Mouse (Mus musculus) heart, postnatal 36 days (tissue): ENCODE results near the gene Ankrd65. TPM values are rescaled to one million over a fixed set of nuclear protein-coding genes. Genes with fewer than 3 reads are reported as not detected.
"Not testable (repeated sequence)": the region's sequence is repeated elsewhere in the genome, so short reads cannot be mapped to it uniquely, and the experiment has no call there.

Source experiments
- DNase-seq, 2 experiments: peaks; one replicate each; pipeline ENCODE4 v3.0.0; 2021 to 2022
- intact Hi-C: fragments of 180-260 bp; cut with DNase I; formaldehyde crosslinking; loops from one replicate; pipeline ENCODE4 v1.15.1; 2025
- total RNA-seq, 2 experiments: library from RNA; stranded (reverse); gene quantifications; 2 replicates each; pipeline ENCODE4 v1.2.3; 2021

The Ankrd65 gene
- not detected for total RNA-seq

DNA sequence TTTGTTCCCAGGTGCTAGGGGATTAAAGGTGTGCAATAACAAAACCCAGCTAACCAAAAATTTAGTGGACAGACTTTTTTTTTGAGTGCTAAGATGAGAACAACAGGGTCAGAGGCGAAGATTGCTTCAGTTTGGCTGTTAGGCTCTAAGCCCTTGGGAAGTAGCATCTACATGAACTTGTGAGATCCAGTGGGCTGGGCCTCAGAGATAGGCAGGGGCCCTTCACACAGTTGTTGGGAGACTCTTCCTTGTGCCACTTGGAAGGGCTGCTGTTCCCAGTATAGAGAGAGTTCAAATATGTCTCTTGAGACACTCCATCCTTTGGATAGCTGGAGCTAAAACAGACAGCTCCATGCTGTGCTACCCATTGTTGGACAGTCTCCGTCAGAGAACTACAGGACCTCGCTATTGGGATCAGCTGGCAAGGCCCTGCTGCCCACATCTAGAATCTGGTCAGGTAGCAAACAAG, at the start of gene Ankrd65:
Gene Ankrd65 (plus strand): TSS at position 419 of the 469 bp plus-strand sequence.
- intact Hi-C loops: no loop called here
- DNase-seq: no peak

- DNase-seq, intact Hi-C loops: not testable (repeated sequence)
These were observed 49.6 kb upstream of the Ankrd65 start for GRCm38 (mm10) chr4:155740681-155741080.

- intact Hi-C loops: no loop called here
- no peak for DNase-seq
These were observed 47.6 kb upstream of the Ankrd65 start for GRCm38 (mm10) chr4:155742684-155743083.

GRCm38 (mm10) chr4:155744474-155744873, 45.8 kb upstream of the Ankrd65 start:
- DNase-seq: no peak
- intact Hi-C loops: no loop called here

DNA sequence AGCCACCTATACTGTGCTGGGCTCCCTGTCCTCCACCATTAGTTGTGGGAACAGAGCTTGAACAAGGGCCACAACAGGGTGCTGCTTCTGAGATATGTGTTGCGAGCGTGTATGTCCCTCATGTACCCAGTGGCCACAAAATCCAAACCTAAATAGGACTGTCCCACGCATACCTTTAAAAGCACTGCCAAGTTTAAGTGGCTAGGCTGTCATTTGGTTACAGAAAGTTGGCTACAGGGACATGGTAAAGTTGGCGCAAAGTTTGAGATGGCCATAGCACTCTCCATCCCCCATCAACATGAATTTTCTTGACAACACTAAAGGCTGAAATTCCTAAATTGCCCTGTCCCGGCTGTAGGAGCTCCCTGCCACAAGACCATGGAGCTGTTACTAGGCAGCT, 45.1 kb upstream of the Ankrd65 start:
- intact Hi-C loops: no loop called here
- DNase-seq: no peak

DNA sequence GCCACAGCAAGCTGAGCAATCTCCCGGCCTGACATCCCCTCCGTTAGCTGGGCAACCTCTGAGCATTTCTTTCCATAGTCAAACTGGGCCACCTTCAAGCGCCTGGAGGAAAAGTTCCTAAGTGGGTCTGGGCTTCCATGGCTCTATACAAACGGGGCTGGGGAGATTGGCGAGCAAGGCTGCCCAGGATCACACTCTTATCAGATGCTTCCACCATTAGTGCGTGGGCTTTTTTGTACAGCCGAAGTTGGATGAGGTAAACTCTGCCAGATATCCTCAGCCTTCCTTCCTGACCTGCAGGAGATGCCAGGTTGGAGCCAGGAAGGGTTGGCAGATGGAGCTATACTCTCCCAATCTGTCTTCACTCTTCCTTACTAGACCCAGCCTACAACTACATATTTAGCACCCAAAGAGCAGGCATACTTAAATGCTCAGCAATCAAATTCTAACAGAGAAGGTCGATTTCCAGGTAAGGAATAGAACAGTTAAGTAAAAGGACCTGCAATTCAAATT, 44.1 kb upstream of the Ankrd65 start:
- no peak for DNase-seq
- intact Hi-C loops: no loop called here

- intact Hi-C loops: no loop called here
- no peak for DNase-seq
These were observed 43.4 kb upstream of the Ankrd65 start for GRCm38 (mm10) chr4:155746575-155747490.

DNA sequence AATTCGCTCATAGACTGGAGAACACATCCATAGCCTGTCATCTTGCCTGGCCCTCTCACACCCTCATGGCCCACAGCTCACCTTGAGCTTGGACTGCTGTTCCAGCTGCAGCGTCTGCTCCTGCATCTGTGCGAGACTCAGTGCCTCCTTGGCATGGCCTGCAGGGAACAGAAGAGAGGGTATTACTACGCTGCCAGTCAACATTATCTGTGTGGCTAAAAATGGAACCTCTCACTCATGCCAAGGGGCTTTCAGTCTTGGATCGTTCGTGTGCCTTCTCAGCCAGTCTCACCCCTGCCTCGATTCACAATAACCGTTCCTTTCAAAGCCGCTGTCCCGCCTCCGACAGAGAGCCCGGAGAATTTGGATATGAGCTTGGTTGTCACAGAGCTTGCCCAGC, 33.2 kb upstream of the Ankrd65 start:
- intact Hi-C loops: loop anchor here (5.0 kb wide), 1 partner anchor 35 kb away; no protein-coding TSS in a partner anchor

GRCm38 (mm10) chr4:155759862-155760612, 30.2 kb upstream of the Ankrd65 start:
- intact Hi-C loops: loop anchor here (5.0 kb wide), 2 partner anchors 38 to 138 kb away; partner anchors contain the start of gene Cdk11b

More for the DNA sequence above, 33.2 kb upstream of the Ankrd65 start:
- DNase-seq: no peak

GRCm38 (mm10) chr4:155760613-155761355, 29.5 kb upstream of the Ankrd65 start, which contains the start of gene Atad3a:
Atad3a (minus strand) TSS chr4:155761093.
- peak; percentile 98 for DNase-seq
- intact Hi-C loops: loop anchor here (5.0 kb wide), 1 partner anchor 138 kb away; the partner anchor contains the start of gene Cdk11b

More at GRCm38 (mm10) chr4:155759862-155760612, 30.2 kb upstream of the Ankrd65 start:
- no peak for DNase-seq

- DNase-seq: no peak
- intact Hi-C loops: loop anchor here (5.0 kb wide), 1 partner anchor 139 kb away; the partner anchor contains the start of gene Cdk11b
These were observed 28.7 kb upstream of the Ankrd65 start for GRCm38 (mm10) chr4:155761356-155762099.

DNA sequence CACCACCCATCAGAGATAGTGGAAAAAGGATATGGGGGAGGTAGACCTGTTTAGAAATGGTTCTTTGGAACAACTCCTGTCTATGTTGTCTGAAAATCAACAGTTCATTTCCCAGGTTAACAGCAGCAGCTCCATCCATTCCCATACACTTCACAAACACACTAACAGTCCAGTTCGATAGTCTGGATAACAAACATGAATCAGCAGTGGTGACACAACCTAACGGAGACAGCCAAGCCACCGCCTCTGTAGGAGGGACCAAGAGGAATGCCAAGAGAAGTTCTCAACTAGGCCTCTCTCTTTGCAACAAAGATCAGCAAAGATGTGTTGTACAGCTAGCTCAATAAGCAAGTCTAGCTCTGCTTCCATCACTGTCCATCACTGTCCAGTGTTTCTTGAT, 27.9 kb upstream of the Ankrd65 start:
- DNase-seq: no peak
- intact Hi-C loops: loop anchor here (5.0 kb wide), 1 partner anchor 140 kb away; the partner anchor contains the start of gene Cdk11b

DNA sequence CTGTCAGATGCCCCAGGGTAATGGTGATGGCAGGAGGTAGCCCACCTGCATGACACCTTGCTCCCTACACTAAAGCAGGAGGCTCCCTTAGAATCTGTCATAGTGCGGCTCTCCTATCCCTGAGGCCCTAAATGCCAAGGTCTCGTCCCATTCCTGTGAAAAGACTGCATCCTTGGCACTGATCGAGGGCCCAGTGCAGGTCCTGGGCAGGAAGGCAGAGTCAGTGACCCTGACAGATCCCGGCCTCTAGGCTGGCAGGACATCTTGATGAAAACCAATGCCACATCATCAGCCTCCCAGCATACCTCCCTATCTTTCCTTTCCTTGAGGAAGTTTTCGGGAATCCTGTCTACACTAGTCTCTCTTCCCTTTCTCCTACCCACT, 20.8 kb upstream of the Ankrd65 start:
- no peak for DNase-seq
- intact Hi-C loops: loop anchor here (1.0 kb wide), 1 partner anchor 15 kb away; no protein-coding TSS in a partner anchor

DNA sequence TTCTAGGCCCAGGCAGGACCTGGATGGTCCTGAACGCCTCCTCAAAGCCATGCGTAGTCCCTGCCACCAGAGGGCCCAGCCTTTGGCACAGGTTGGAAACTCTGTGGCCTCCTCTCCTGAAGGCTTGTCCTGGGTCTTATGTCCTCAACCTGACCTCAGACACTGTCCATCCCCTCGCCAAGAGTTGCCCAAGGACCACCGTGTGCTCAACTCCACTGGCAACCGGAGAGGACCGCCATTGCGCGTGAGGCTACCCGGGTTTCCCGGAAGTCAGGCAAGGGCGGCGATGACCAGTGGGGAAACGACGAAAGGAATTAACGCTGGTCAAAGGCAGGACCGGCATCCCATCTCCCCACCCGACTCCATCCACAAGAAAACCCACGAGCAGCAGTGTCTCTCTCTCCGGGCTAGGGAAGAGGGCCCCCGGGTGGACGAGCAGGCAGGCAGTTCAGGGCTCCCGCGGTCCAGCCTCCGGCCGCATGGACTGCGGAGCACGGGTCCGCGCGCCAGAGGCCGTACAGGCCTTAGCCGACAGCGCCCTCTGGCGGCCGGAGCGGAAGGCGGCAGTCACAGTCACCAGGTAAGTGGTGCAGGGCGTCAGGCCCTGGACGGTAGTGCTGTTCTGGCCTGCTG, 20.2 kb upstream of the Ankrd65 start:
- DNase-seq: peak; percentile 93 to 96
- intact Hi-C loops: loop anchor here (1.0 to 2.0 kb wide), 2 partner anchors 14 to 49 kb away; no protein-coding TSS in a partner anchor

DNA sequence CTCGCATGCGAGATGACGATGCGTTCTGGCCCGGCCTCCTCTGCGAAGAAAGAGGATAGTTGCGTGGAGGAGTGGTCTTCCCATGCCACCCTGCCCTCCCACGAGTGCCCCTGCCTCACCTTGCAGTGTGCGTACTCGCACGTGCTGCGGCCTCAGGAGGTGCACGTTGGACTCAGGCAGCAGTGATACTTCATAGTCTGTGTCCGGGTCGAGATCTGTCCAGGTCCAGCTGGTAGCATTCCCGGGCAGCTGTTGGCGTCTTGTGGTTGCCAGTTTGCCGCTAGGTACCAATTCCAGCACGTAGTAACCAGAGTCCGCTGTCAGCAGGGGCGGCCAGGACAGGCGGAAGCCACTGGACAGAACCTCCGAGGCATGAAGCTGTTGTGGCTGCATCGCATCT, 19.6 kb upstream of the Ankrd65 start:
- no peak for DNase-seq
- intact Hi-C loops: loop anchor here (2.0 kb wide), 1 partner anchor 50 kb away; no protein-coding TSS in a partner anchor

GRCm38 (mm10) chr4:155771706-155772105, 18.5 kb upstream of the Ankrd65 start:
- DNase-seq: no peak
- intact Hi-C loops: loop anchor here (2.0 kb wide), 1 partner anchor 51 kb away; no protein-coding TSS in a partner anchor

- no peak for DNase-seq
- intact Hi-C loops: no loop called here
These were observed 17.5 kb upstream of the Ankrd65 start for GRCm38 (mm10) chr4:155772786-155773185.

DNA sequence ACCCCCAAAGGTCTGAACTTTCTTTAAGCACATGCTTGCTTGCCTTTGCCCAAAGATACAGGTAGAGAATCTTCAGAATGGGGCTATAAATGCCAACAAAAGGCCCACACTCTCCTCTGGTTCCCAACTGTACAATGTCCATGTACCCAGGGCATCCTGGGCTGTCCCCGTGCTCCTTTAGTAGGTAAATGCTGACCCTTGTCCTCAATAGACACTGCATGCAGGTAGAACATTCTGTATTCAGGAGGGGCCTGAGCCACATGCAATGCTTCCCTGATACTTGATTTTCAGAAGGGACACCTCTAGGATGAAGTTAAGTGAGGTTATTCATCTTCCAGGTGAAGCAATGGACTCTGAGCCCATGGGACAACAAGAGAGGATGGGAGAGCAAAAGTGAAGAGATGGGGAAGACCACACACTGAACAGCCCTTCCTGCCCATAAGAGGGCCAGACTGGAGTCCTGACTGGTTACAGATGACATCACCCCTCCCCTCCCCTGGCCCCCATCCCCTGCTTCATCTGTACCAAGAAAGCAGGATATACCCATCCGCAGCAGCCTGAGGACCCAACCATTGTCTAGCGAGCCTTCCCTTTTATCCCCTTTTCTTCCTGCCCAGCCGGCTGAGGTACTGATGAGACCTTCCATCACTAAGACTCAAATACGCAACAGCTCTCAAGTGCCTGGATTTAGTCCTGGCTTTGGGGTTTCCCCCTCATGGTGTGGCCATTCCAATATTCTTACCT, 16.7 kb upstream of the Ankrd65 start:
- no peak for DNase-seq
- intact Hi-C loops: no loop called here
